Mouse (Mus musculus) lung, adult 2 months (tissue): Measurements from ENCODE around the gene Dnaaf3.

ENCODE experiments used
- CTCF ChIP-seq: fragments of 200-500 bp; IDR thresholded peaks from 2 replicates; pipeline ENCODE4 v1.5.1; 2011; ENCODE audit warnings: mild to moderate bottlenecking, low read length, control low read depth; ENCODE audit not compliant: insufficient read depth
- POLR2A ChIP-seq: fragments of 200-500 bp; IDR thresholded peaks from 2 replicates; pipeline ENCODE4 v1.6.1; 2011; ENCODE audit warnings: low read depth, mild to moderate bottlenecking, control low read depth, low read length, borderline replicate concordance; ENCODE audit errors: extremely low read depth

- TF ChIP-seq CTCF (peak; percentile 62), POLR2A (no peak)
Measured at GRCm38 (mm10) chr7:4479674-4480073, 52.6 kb downstream of the Dnaaf3 start.
